Mouse (Mus musculus) cerebellum, adult 18-20 months (tissue): ENCODE measurements around the gene Zbtb8a.
"Not testable (repeated sequence)": the region's sequence is repeated elsewhere in the genome, so short reads cannot be mapped to it uniquely, and the experiment has no call there.

Experiments used
- DNase-seq, 2 experiments: peaks; one replicate each; pipeline ENCODE4 v3.0.0; 2021

Gene Zbtb8a

GRCm38 (mm10) chr4:129375821-129376220 is 2.1 kb downstream of the Zbtb8a start:
- peak in 1 of 2 experiments; percentile 18 for DNase-seq

GRCm38 (mm10) chr4:129375000-129375399 is 2.9 kb downstream of the Zbtb8a start:
- no peak for DNase-seq

GRCm38 (mm10) chr4:129374219-129374755 is 3.6 kb downstream of the Zbtb8a start:
- DNase-seq: no peak

GRCm38 (mm10) chr4:129373202-129373976 is 4.5 kb downstream of the Zbtb8a start:
- no peak for DNase-seq

- DNase-seq: no peak
Observed at GRCm38 (mm10) chr4:129371391-129371790, 6.5 kb downstream of the Zbtb8a start.

GRCm38 (mm10) chr4:129365224-129365623 is 12.7 kb downstream of the Zbtb8a start:
- DNase-seq: no peak

GRCm38 (mm10) chr4:129364379-129364778 is 13.5 kb downstream of the Zbtb8a start:
- no peak for DNase-seq

- no peak for DNase-seq
Observed at GRCm38 (mm10) chr4:129363463-129363862, 14.5 kb downstream of the Zbtb8a start.

- DNase-seq: no peak
Observed at GRCm38 (mm10) chr4:129362771-129363170, 15.1 kb downstream of the Zbtb8a start.

- DNase-seq: not testable (repeated sequence)
Observed at GRCm38 (mm10) chr4:129362238-129362637, 15.7 kb downstream of the Zbtb8a start.

- no peak for DNase-seq
Observed at GRCm38 (mm10) chr4:129357613-129358163, 20.2 kb downstream of the Zbtb8a start.

- DNase-seq: no peak
Observed at GRCm38 (mm10) chr4:129354236-129354635, 23.7 kb downstream of the Zbtb8a start.

- no peak for DNase-seq
Observed at GRCm38 (mm10) chr4:129353176-129353575, 24.7 kb downstream of the Zbtb8a start.

GRCm38 (mm10) chr4:129351111-129351510 is 26.8 kb downstream of the Zbtb8a start:
- peak in 1 of 2 experiments; percentile 15 for DNase-seq

- peak; percentile 84 to 86 for DNase-seq
Observed at GRCm38 (mm10) chr4:129350644-129351043, 27.3 kb downstream of the Zbtb8a start.

GRCm38 (mm10) chr4:129346481-129347154 is 31.3 kb downstream of the Zbtb8a start:
- peak; percentile 19 to 23 for DNase-seq

GRCm38 (mm10) chr4:129342705-129343104 is 35.2 kb downstream of the Zbtb8a start:
- no peak for DNase-seq

- DNase-seq: no peak
Observed at GRCm38 (mm10) chr4:129341888-129342287, 36.0 kb downstream of the Zbtb8a start.

- DNase-seq: no peak
Observed at GRCm38 (mm10) chr4:129339743-129340142, 38.2 kb downstream of the Zbtb8a start.

- peak in 1 of 2 experiments; percentile 29 for DNase-seq
Observed at GRCm38 (mm10) chr4:129336291-129336690, 41.6 kb downstream of the Zbtb8a start.

- DNase-seq: peak; percentile 97
Observed at GRCm38 (mm10) chr4:129335216-129336074, 42.5 kb downstream of the Zbtb8a start, which contains the start of the genes Rbbp4 and Zbtb8os. Gene Rbbp4, minus strand, starts transcription at chr4:129335370. Gene Zbtb8os, plus strand, starts transcription at chr4:129335695.

GRCm38 (mm10) chr4:129334677-129335215 is 43.2 kb downstream of the Zbtb8a start:
- no peak for DNase-seq
